Mouse (Mus musculus): ENCODE results near the gene Epas1.

Gene Epas1

DNA sequence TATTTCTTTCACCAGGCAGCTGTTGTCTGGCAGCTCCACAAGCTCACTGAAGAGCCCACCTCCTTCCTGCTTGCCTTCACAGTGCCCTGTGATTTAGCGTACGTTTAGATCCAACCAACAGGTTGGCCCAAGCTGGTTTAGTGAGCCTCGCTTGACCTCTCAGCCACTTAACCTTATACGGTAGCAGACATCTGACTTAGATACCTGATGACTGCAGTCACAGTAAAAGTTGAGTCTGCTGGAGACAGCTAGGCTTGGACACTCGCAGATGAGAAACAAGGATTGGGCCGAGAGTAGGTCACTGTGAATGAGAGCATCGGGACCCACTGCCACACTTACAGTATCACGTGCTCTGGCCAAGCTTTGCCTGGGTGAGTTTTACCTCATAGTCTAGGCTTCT, 38.4 kb downstream of the Epas1 start:
- DNase-seq, result no peak

DNA sequence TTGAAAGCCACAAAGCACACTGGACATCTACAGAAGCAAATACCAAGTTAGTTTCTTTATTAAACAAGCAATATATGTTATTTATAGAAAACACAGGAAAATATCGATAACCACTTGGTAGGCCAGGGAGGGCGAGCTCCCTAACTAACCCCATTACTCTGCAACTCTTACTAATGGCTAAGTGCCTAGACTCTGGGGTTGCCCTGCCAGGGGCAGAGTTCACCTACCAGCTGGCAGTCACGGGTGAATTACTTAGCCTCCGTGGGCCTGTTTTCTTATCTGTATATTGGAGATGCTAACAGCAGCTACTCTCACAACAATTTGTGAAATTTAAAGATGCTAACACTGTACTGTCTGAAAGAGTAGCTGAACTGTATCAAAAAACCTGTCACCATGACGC, 42.3 kb downstream of the Epas1 start:
- no peak for DNase-seq

DNA sequence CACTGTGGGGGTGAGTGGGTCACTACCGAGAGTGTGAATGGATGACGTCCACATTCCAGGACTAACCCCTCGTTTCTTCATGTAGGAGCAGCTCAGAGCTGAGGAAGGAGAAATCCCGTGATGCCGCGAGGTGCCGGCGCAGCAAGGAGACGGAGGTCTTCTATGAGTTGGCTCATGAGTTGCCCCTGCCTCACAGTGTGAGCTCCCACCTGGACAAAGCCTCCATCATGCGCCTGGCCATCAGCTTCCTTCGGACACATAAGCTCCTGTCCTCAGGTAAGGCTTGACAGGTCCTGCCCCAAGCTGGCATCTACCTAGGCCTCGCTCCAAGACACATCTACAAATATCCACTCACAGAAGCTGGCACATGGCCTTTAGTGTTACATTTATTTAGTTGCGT, 43.5 kb downstream of the Epas1 start:
- no peak for DNase-seq

DNA sequence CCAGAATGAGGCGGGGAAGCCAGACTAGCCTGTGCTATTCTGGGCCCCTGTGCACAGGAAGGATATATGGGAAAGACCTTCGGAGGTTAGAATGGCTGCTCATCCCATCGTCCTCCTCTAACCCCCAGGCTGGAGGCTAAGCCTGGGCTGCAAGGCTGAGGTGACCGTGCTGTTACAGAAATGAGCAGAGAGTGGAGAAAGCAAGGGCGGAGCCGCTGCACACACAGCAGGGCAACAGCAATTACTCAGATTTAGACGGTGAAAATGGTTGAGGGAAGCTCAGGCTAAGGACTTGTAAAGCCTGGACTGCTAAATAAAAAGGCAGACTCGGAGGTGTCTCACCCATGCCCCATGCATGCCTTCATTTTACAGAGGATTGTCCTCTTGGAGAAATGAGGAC, 45.0 kb downstream of the Epas1 start:
- DNase-seq, result no peak

DNA sequence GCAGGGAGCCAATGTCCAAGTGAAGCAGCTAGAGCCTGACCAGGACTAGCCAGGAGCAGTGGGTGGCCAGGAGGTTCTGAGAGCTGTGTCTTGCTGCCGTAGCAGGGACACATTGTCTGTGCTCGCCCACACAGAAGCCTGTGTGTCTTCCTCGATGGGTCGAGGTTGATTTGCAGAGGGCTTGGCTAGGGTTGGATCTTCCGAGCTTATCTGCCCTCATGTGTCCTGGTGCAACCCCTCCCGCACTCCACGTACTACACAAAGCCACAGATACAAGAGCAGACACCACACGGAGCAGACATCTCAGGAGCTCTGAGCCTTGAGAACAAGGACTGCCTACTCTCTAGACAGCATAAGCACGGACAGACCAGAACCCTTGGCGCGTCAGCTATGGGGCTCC, 45.5 kb downstream of the Epas1 start:
- no peak for DNase-seq

DNA sequence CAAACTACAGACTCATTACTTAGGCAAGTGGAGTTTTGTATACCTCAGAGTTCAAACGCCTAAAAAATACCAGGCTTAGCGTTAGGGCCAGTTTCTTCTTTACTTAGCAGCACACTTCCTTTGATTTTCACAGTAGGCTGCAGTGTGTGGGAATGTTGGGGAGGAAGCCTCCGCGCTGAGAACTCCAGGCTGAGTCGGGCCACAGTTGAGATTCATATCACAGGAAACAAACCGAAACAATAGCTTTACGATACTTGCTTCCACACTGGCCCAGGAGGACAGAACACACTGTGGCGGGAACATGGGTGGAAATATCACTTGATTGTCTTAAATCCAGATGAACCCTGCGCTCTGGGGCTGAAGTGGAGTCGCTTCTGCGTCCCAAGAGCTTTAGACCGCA, 47.0 kb downstream of the Epas1 start:
- DNase-seq, result peak; percentile 71

DNA sequence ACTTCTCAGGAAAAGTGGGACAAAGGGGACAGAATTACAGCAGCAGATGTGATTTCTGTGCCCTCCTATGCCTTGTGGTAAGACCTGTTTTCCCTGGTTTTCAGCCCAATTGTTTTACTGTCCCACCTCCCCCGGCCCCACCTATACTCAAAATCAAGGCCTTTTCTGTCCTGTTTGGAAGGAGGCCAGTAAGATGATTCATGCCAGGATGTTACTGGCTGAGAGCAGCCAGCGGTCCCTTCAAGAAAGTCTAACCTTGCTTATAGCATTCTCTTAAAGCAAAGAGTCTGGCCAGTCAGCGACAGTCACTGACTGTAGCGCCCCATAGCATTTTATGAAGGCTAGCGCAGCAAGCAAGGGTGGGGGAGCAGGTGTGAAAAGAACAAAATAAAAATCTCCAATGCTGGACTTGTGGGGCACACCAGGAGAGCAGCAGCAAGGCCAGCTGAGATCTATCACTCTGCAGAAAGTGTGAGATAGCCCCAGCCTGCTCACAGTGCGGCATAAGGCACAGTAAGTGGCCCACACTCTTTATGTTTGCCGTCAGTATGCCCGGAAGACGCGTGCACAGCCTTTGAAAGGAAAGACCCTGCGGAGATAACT, 47.8 kb downstream of the Epas1 start:
- DNase-seq, result peak; percentile 75

DNA sequence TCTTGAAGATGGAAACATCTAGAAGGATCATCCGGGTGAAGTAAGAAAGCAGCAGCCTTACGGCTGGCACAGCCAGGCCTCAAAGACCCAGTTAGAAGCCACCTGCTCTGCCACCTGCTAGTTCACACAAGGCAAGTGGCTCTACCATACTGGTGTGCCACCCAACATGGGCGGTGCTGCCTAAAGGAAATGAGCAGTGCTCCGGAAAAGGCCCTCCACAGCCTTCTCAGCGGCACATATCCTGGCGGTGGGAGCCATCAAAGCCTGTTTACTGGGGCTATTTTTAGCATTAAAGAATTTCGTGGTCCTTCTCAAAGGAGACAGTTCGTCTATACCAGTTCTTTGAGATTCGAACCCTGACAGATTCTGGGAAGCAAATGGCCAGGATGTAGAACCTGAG, 48.4 kb downstream of the Epas1 start:
- peak; percentile 84 for DNase-seq

DNA sequence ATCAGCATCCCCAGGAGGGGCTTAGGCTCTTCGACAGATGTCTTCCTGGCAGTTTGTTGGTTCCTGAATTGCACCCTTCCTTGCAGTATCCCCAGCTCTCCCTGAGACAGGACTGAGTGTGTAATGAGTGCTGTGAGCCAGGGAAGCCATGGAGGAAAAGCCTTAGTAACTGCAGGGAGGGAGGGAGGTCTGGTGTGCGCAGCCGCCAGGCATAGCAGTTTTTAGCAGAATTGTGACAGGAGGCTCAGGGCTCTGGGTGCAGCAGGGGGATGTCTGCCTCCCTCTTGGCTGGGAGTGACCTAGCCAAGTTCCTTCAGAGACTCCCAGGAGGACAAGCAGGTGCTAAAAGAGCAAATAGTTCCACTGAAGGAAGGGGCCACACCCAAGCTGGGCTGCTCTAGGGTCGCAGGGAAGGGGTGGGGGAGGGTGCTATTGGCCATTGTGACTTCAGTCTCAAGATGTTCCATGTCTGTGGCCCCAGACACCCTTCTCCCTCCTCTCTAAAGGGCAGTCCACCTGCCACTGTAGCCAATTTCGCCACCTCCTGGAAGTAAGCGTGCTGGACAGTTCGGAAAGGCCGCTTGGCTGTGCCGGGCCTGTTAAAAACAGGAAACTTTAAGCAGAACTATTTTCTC, 49.0 kb downstream of the Epas1 start:
- peak; percentile 82 for DNase-seq

DNA sequence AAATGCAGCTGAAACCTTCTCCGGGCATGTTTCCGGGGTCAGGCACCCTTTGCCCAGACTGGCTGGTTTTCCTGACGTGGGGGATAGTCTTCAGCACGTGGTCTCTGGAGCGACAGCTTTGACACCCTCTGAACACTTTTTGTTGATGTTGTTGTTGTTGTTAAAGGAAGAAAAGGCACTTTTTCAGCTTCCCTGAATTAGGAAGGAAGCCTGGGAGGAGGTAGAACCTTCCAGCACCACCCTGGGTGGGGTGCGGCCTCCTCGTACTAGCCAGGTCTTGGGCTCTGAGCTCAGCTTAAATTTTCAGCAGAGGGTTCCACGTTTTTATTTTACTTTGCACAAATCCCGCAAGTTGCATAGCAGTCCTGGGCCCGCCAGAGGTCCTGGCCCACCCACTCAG, 49.6 kb downstream of the Epas1 start:
- DNase-seq, result no peak

DNA sequence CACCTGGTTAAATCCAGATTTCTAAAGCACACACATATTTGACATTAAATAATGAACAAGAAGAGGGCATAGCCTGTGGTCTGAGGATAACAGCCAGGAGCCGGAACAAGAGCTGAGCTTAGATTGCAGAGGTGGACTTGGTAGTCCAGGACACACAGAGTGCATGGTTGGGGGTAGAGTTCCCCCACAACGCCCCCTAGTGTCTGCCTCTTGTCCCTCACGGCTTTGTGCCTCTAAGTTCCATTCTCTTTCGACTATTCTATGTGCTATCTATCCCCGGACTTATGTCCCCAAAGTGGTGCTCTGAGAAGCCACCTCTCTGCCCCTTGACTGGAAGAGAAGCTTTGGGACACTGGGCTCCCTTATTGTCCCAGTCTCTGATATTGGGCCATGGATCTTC, 50.2 kb downstream of the Epas1 start:
- DNase-seq, result no peak

DNA sequence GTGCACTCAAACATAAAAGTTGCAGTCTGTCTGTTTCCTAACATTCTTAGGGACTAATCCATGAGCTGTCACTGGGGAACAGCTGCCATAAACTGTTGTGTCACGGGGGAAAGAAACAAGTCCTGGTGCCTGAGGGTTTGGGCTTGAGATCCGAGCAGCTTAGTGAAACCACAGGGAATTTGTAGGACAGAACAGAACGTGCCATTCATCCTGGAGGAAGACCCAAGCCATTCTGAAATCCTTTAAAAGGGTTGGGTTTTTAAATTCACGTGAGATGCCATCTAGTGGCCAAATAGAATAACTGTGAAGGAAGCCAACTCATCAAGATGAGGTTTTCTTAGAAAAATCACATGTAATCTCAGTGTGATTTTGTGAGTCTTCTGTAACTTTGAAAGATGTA, 58.5 kb downstream of the Epas1 start:
- DNase-seq, result peak; percentile 47

DNA sequence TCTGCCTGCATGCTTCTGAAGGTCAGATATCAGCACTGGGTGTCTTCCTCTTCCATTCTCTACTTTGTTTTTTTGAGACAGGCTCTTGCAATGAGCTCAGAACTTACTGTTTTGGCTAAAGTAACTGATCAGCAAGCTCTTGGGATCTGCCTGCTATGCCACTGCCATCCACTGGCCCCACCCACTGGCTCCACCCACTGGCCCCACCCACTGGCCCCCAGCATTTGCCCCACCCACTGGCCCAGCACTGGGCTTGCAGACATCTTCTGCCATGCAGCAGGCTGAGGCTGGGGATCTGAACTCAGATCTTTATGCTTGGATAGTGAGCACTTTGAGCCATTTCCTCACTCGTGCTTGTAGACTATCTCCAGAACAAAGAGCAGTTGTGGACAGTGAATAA, 60.8 kb downstream of the Epas1 start:
- DNase-seq, result peak; percentile 68

DNA sequence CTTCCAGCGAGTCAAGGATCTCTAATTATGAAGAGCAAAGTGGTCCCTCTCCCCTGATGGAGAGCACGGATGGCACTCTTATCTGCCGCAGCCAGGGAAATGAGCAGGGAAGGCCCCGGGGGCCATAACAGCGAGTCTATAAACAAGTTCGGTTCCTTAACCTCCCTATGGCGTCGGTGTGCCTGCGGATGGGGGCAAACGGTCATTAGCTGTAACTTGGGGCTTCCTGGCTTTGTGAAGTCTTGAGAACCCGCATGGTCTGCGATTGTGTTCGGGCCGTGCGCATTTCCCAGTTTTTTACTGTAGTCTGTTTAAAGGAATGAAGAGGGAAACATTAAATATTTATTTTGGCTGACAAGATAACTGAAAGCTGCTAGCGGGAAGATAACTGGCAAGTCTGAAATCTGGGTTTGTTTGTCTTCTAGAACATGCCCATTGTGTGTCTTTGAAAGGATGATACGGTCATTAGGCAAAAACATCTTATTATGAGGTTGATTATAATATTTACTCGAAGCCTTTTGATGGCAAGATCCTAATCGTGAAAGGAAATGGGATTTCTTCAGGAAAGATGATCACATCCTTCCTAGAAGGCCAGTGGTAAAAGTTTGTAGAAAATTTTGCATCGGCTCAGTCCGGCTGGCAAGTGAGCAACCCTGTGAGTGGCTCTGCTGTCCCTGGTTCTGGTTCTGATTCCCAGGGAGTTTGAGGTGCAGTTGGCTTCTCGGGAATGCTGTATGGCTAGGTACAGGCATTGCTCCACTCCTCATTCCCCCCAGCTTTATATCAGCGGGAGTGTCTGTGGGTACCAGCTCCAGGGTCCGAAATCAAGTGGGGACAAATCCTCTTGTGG, 61.7 kb downstream of the Epas1 start:
- DNase-seq, result peak; percentile 88

DNA sequence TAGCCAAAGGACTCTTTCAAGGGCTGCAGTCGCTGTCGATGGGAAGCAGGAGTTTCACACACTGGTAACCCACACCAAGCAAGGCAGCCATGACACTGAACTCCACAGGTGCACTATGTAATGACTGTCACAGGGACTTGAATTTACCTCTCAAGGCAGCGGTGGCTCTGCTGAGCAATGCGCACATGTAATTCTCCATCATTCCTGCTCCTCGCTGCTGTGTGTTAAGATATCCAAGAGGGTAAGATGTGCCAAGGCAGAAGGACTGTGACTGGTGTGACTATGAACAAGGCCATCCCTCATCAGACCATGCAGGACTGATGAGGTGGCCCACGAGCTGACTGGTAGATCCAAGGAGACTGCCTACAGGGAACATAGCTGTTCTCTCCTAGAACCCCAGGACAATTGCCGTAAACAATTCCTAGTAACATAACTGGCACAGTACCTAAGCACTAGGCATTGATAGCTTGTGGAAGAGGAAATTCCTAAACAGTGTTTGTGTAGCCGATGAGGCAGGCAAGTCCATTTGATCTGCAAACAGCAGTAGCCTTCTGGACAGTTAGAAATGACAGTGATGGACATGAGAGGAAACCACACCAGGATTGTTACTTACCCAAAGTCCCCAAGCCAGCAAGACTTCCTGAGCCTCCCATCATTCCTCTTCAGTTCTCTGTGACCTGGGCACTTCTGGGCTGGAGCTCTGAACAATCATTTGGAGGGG, 68.7 kb downstream of the Epas1 start:
- DNase-seq, result peak; percentile 55

DNA sequence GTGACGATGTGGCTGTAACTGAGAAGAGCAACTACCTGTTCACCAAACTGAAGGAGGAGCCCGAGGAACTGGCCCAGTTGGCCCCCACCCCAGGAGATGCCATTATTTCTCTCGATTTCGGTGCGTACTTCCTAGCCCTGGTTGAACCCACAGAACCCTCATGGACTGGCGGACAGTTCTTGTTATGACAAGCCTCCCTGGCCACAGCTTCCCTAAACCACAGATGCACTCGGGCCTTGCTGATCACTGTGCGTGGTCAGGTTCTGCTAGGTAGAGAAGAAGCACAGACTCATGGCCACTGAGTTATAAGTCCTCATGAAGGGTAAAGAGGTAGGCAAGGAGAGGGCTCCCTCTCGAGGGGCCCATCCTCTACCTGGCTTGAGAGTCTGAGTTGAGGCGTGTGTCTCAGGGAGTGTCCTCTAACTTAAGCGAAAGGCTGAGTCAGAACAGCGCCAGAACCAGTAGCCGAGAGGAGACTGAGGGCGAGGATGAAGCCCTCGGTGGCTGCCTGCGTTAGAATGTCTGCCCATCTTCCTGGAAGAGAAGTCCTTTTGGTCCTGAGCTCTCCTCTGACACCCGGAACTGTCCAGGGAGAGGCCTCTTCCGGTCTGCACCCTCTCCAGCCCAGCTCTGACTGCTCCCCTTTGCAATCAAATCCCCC, 71.1 kb downstream of the Epas1 start:
- DNase-seq, result peak; percentile 9

DNA sequence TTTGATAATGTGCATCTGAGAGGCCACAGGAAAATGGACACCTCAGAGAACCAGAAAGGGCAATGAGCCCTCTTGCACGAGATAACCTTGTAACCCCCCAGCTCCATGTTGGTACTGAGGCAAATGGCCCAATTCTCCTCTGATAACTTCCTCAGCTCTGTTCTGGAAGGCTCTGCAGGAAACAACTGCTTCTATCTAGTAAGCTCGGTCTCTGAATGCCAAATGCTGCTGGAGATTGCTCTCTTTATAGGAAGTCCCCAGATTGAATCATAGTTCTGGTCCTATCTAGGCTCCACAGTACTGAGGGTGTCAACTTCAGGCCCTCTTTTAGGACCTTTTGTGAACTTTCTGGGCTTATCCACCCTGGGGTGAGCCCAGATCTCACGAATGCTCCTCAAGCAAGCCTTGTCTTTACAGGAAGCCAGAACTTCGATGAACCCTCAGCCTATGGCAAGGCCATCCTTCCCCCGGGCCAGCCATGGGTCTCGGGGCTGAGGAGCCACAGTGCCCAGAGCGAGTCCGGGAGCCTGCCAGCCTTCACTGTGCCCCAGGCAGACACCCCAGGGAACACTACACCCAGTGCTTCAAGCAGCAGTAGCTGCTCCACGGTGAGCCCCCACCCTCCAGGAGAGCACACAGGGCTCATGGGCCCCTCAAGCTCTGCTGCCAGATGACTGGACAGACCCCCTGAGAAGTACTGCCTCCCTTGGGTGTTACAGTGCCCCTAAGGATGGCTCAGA, 71.8 kb downstream of the Epas1 start:
- peak; percentile 10 for DNase-seq

DNA sequence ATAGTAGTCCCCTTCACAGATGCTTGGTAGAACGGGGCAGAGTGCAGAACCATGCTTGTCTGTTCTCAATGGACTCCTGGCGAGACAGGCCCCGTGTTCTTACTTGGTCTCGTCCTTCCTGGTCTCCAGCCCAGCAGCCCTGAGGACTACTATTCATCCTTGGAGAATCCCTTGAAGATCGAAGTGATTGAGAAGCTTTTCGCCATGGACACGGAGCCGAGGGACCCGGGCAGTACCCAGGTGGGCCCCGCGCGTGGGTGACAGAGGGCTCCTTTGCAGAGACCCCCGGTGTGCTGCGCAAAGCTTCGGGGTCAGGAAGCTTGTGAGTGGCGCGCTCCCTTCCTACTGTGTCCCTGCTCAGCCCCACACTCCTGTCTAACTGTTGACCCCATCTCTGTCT, 72.9 kb downstream of the Epas1 start:
- no peak for DNase-seq

DNA sequence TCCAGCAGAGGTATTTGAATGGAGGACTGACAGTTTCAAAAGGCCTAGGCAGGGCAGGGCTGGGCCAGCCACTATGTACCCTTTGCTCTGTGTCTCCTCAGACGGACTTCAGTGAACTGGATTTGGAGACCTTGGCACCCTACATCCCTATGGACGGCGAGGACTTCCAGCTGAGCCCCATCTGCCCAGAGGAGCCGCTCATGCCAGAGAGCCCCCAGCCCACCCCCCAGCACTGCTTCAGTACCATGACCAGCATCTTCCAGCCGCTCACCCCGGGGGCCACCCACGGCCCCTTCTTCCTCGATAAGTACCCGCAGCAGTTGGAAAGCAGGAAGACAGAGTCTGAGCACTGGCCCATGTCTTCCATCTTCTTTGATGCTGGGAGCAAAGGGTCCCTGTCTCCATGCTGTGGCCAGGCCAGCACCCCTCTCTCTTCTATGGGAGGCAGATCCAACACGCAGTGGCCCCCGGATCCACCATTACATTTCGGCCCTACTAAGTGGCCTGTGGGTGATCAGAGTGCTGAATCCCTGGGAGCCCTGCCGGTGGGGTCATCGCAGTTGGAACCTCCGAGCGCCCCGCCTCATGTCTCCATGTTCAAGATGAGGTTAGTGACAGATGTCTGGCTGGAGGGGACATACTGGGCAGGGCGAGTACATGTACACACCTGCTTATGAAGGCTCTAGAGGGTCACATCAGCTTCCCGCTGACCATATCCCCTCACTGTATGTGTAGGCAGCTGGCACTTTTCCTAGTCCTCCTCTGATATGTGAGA, 74.1 kb downstream of the Epas1 start:
- DNase-seq, result peak; percentile 2

DNA sequence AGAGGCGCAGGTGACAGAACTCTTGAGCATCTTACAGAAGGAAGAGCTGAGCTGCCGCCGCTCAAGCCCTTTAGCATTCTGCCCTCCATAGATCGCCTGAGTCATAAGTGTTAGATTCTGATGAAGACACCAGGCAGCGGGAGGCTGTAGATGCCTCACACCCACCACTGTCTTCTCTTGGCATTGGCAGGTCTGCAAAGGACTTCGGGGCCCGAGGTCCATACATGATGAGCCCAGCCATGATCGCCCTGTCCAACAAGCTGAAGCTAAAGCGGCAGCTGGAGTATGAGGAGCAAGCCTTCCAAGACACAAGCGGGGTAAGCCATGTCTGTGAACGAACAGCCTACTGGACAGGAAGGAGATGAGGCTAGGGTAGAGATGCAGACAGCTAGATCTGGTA, 75.0 kb downstream of the Epas1 start:
- no peak for DNase-seq

DNA sequence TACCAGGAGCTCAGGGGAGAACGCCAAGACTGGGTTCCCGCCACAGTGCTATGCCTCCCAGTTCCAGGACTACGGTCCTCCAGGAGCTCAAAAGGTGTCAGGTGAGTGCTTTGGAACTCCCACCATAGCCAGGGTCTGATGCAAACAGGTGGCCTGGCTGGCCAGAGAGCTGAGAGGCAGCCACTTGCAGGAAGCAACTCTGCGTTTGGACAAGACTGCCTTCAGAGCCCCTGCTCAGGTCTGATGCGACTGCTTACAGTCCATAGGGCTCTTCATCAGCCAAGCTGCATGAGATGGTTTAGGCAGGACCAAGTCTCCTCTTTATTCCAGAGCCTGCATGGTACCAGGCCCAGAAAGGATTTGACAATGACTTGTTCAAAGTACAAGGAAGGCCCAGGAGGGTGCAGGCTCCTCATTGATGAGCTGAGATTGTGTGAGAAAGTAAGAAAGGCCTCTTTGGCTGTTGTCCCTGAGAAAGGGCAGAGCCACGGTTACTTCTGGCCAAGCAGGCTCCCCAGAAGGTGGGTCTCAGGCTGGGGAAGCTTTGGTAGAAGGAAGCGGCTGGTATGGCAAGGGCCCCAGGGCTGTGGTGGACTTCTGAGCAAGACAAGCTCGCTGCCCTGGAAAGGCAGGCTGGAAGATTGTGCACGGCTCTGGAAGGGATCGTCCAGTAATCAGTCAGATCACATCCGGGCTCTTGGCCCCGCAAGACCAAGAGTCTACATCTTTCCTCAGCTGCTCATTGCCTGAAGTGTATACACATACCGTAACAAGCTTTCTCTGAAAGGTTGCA, 76.1 kb downstream of the Epas1 start:
- no peak for DNase-seq

All from lung, postnatal 36 days (tissue).